In the genomic region with DNA sequence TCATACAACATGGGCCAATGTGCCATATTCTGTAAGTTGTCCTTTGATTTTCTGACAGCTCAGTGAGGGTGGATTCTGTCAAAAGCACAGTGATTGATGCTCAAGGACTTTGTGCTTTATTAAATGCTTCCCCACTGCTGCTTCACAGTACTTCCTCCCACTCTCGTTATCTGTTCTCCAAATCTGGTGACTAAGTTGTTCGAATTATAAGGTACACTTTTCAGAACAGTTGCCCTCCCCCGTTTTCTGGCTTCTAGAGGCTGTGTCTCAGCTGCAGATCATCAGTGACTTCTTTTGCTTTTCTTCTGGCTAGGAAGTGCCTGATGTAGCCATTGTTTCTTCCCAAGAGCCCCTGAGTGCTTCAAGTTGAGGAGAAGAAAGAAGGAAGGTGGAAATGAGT, we compare ENCODE assay signal across 27 mouse cellular contexts.
A peak's percentile ranks its signal among the peaks of the same experiment; 100 is the strongest.
DNase-seq lines count a peak whose midpoint lies in the region; ATAC-seq lines count a peak whose summit lies in the region.
"Had no signal": no experiment of that assay in that cellular context is flagged by ENCODE, and none has a peak within 500 bp of the region (broad histone marks: within the 10 kb centered on the region; RNA-seq: fewer than 3 reads in every experiment).

No protein-coding gene starts in this region.

- no peak overlapping the region for H3K4me3 ChIP-seq in embryonic facial prominence, embryonic 10.5 days
- H3K4me3 ChIP-seq in midbrain, embryonic 16.5 days (ENCODE audit: low read depth, low read length), result no peak overlapping the region
- H3K4me3 ChIP-seq: gastrocnemius, adult 2 months; hindbrain, embryonic 15.5 days; limb, embryonic 10.5 days; liver, embryonic 15.5 days; neural tube, embryonic 12.5 days had no signal

- H3K4me1 ChIP-seq in embryonic facial prominence, embryonic 10.5 days, result no peaks in the 10 kb centered on the region
- H3K4me1 ChIP-seq in midbrain, embryonic 16.5 days (ENCODE audit: control insufficient read depth, insufficient read depth, low read length), result peaks cover 3% of the 10 kb centered on the region; the same call in 1 of the 2 replicates
- H3K4me1 ChIP-seq: limb, embryonic 10.5 days; liver, embryonic 15.5 days; neural tube, embryonic 12.5 days had no signal

- no peak overlapping the region for H3K27ac ChIP-seq in embryonic facial prominence, embryonic 10.5 days (replicated peaks)
- H3K27ac ChIP-seq in midbrain, embryonic 16.5 days (ENCODE audit: low read length), result no peak overlapping the region
- H3K27ac ChIP-seq: gastrocnemius, adult 2 months; hindbrain, embryonic 15.5 days; kidney, postnatal 0 days; limb, embryonic 10.5 days; liver, embryonic 15.5 days; neural tube, embryonic 12.5 days; stomach, postnatal 0 days had no signal

- H3K4me2 ChIP-seq in midbrain, embryonic 16.5 days (ENCODE audit: low read length), result no peak overlapping the region
- H3K4me2 ChIP-seq: hindbrain, embryonic 15.5 days; liver, embryonic 15.5 days; neural tube, embryonic 12.5 days had no signal

- H3K9me3 ChIP-seq in embryonic facial prominence, embryonic 10.5 days, result no peaks in the 10 kb centered on the region
- H3K9me3 ChIP-seq in midbrain, embryonic 16.5 days (replicated peaks; ENCODE audit: control insufficient read depth, low read length, poor library complexity, severe bottlenecking), result no peaks in the 10 kb centered on the region
- H3K9me3 ChIP-seq: G1E; hindbrain, embryonic 15.5 days; limb, embryonic 10.5 days; liver, embryonic 15.5 days; neural tube, embryonic 12.5 days had no signal

- no peaks in the 10 kb centered on the region for H3K27me3 ChIP-seq in embryonic facial prominence, embryonic 10.5 days (replicated peaks; ENCODE audit: low read depth, poor library complexity, severe bottlenecking)
- H3K27me3 ChIP-seq in midbrain, embryonic 16.5 days (ENCODE audit: control insufficient read depth, insufficient read depth, low read depth, low read length), result no peaks in the 10 kb centered on the region
- H3K27me3 ChIP-seq: CH12.LX; hindbrain, embryonic 15.5 days; liver, embryonic 15.5 days; neural tube, embryonic 12.5 days had no signal

- no peaks in the 10 kb centered on the region for H3K36me3 ChIP-seq in embryonic facial prominence, embryonic 10.5 days (replicated peaks)
- no peaks in the 10 kb centered on the region for H3K36me3 ChIP-seq in midbrain, embryonic 16.5 days (ENCODE audit: control insufficient read depth, insufficient read depth, low read length)
- H3K36me3 ChIP-seq: G1E; hindbrain, embryonic 15.5 days; limb, embryonic 10.5 days; liver, embryonic 15.5 days; neural tube, embryonic 12.5 days had no signal

- no peak overlapping the region for H3K9ac ChIP-seq in midbrain, embryonic 16.5 days (ENCODE audit: low read depth, low read length)
- H3K9ac ChIP-seq: hindbrain, embryonic 15.5 days; liver, embryonic 15.5 days; neural tube, embryonic 12.5 days had no signal

- 76% methylated on average over 3 of the region's 3 CpGs for WGBS in embryonic facial prominence, embryonic 10.5 days
- WGBS in midbrain, embryonic 16.5 days, result 68% methylated on average over 3 of the region's 3 CpGs

- no peak for ATAC-seq in midbrain, embryonic 16.5 days
- ATAC-seq: forebrain, embryonic 14.5 days; Patski had no signal

- DNase-seq in frontal cortex, postnatal 36 days (ENCODE audit: low spot score in 2 of 2), result peak; percentile 6 to 10
- no peak for DNase-seq in frontal cortex, postnatal 14 days (ENCODE audit: low spot score in 2 of 2)
- DNase-seq in right cerebral cortex, adult 2 months (ENCODE audit: low spot score in 2 of 2), result peak; percentile 18 to 31
- no peak for DNase-seq in right cerebral cortex, postnatal 25 days
- peak; percentile 36 for DNase-seq in layer of hippocampus, adult 9-10 months (ENCODE audit: low spot score)
- DNase-seq in embryonic facial prominence, embryonic 10.5 days (ENCODE audit: low spot score), result no peak
- DNase-seq: B cell, adult 2 months; cerebellum, adult 8-10 months; cerebellum, postnatal 36 days; embryo, embryonic 11 days; gastrocnemius, adult 2 months; heart, postnatal 4 days; kidney, adult 2 months; liver; lung, postnatal 4 days; midbrain, embryonic 14.5 days had no signal

Comparison
In these comparisons a context has a peak if more than half of its experiments do, and no peak if none do; other contexts are left out.
1. DNase-seq: peak in frontal cortex, postnatal 36 days (2 of 2), right cerebral cortex, adult 2 months (2 of 2) and layer of hippocampus, adult 9-10 months (single experiment); none in frontal cortex, postnatal 14 days (0 of 2), right cerebral cortex, postnatal 25 days (single experiment) and embryonic facial prominence, embryonic 10.5 days (single experiment).